ENCODE assay signal across 9 mouse cellular contexts in the genomic region with DNA sequence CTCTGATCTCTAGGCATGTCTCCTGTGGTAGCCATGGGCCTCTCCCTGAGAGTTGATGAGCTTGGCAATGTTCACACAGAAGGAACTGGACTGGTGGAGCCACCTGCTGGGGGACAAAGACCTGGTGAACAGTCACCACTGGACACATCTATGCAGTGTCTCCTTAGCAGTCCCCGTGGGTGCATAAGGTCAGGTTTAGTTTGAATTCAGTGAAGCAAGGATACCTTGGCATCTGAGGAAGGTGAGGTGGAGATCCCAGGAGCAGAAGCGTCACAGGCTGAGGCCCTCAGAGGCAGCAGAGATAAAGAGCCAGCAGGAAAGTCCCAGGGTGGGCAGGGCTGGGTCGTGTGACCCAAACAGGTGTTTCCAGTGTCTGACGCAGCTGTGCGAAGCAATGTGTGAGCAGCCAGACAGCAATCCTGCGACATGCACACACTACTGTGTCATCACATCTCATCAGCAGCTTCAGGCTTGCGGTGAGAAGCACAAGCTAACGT. TPM values are rescaled to one million over a fixed set of nuclear protein-coding genes. Genes with fewer than 3 reads are reported as not detected.
A peak's percentile ranks its signal among the peaks of the same experiment; 100 is the strongest.
DNase-seq lines count a peak whose midpoint lies in the region; ATAC-seq lines count a peak whose summit lies in the region.
"Had no signal": no experiment of that assay in that cellular context is flagged by ENCODE, and none has a peak within 500 bp of the region (broad histone marks: within the 10 kb centered on the region; RNA-seq: fewer than 3 reads in every experiment).

A gene (minus strand): TSS at position 303 of the 497 bp plus-strand sequence.

- no peaks in the 10 kb centered on the region; the same call in 1 of the 2 replicates for H3K4me1 ChIP-seq in liver, embryonic 16.5 days (ENCODE audit: control insufficient read depth, low read depth, low read length)

- H3K4me3 ChIP-seq in liver, embryonic 16.5 days (ENCODE audit: low read depth, low read length) = no peak within 1 kb of the TSS

- intact Hi-C loops in heart, postnatal 25 days (cut with DNase I) = no loop called here
- intact Hi-C loops in left cerebral cortex, postnatal 36 days (cut with DNase I) = loop anchor here (2.0 kb wide), 2 partner anchors 30 to 178 kb away; a partner anchor contains a TSS

- H3K9me3 ChIP-seq in liver, embryonic 16.5 days (replicated peaks; ENCODE audit: control insufficient read depth, low read length) = no peaks in the 10 kb centered on the region

- H3K27me3 ChIP-seq in liver, embryonic 16.5 days (ENCODE audit: control insufficient read depth, insufficient read depth, low read depth, low read length) = no peaks in the 10 kb centered on the region
- no peaks in the 10 kb centered on the region for H3K27me3 ChIP-seq in splenic B cell, adult 2 months (ENCODE audit: control insufficient read depth, insufficient read depth, low read length, poor library complexity, severe bottlenecking)

- DNase-seq in heart, adult 8-10 months (ENCODE audit: low spot score) = peak; percentile 32
- no peak for DNase-seq in heart, postnatal 25 days (ENCODE audit: low spot score)
- DNase-seq in urinary bladder, adult 18-20 months (ENCODE audit: low spot score in 2 of 2) = peak; percentile 42 to 43
- DNase-seq in urinary bladder, postnatal 10 days (ENCODE audit: low spot score) = no peak
- DNase-seq in heart, postnatal 4 days = peak; percentile 74
- DNase-seq in splenic B cell, adult 2 months (ENCODE audit: low read depth, low spot score) = peak; percentile 87
- DNase-seq in left cerebral cortex, postnatal 36 days (ENCODE audit: low spot score in 2 of 2) = no peak

- 41% methylated on average over 8 of the region's 8 CpGs for WGBS in liver, embryonic 16.5 days (ENCODE audit: insufficient replicate concordance)

- no peak within 1 kb of the TSS for H3K9ac ChIP-seq in liver, embryonic 16.5 days (ENCODE audit: low read depth, low read length)

- 0 out of 2 replicates have a peak within 1 kb of the TSS, but pooled peaks have one; percentile 6 for H3K4me2 ChIP-seq in liver, embryonic 16.5 days (ENCODE audit: low read depth, low read length)

- peak; percentile 47; the same call in 1 of the 2 replicates for ATAC-seq in liver, embryonic 16.5 days (ENCODE audit: low read depth)

- H3K27ac ChIP-seq in liver, embryonic 16.5 days (ENCODE audit: low read length) = no peak within 1 kb of the TSS

- no peaks in the 10 kb centered on the region for H3K36me3 ChIP-seq in liver, embryonic 16.5 days (ENCODE audit: control insufficient read depth, insufficient read depth)
- H3K36me3 ChIP-seq in splenic B cell, adult 2 months (ENCODE audit: control insufficient read depth, insufficient read depth, low read length, poor library complexity, severe bottlenecking) = no peaks in the 10 kb centered on the region

RNA-seq across cellular contexts. Expression of the gene that starts here (rescaled TPM):
- under 1 TPM in 3 of 4 experiments, not detected in 1; 0.06 to 0.17 (median 0.11) TPM for total RNA-seq in heart, adult 8-10 months (2022)
- total RNA-seq in heart, postnatal 25 days (2021) = under 1 TPM in 1 of 2 experiments, not detected in 1; 0.06 TPM
- not detected for total RNA-seq in heart, postnatal 4 days (2021)
- polyA plus RNA-seq in liver, embryonic 16.5 days (2015; fragmentation: Nextera tagmentation; extraction: Ambion mirVana) = 4.8 and 6.0 TPM in 2 replicates
- total RNA-seq in left cerebral cortex, postnatal 36 days (2021) = not detected
- total RNA-seq: gastrocnemius, postnatal 36 days had no signal

Comparison
In these comparisons a context has a peak if more than half of its experiments do, and no peak if none do; other contexts are left out.
1. DNase-seq: peak in urinary bladder, adult 18-20 months (2 of 2) and splenic B cell, adult 2 months (single experiment); none in heart, postnatal 25 days (single experiment), urinary bladder, postnatal 10 days (single experiment) and left cerebral cortex, postnatal 36 days (0 of 2).
2. Peak in DNase-seq in heart, adult 8-10 months; RNA of the gene not detected or under 1 TPM.
3. Peak in DNase-seq in heart, postnatal 4 days; RNA of the gene not detected or under 1 TPM.